Mouse (Mus musculus) ES-E14 (cell line): ENCODE measurements around the gene Stx5a.

Experiments used
- HCFC1 ChIP-seq: IDR thresholded peaks from 2 replicates; pipeline ENCODE4 v1.6.1; 2012; ENCODE audit warnings: low read length, inconsistent platforms, borderline replicate concordance; ENCODE audit not compliant: insufficient read depth
- ZC3H11A ChIP-seq: IDR thresholded peaks from 2 replicates; pipeline ENCODE4 v1.6.1; 2012; ENCODE audit warnings: low read depth, mild to moderate bottlenecking, inconsistent platforms, low read length, borderline replicate concordance
- ZNF384 ChIP-seq: IDR thresholded peaks from 2 replicates; pipeline ENCODE4 v1.6.1; 2012; ENCODE audit warnings: low read depth, low read length, inconsistent platforms

DNA sequence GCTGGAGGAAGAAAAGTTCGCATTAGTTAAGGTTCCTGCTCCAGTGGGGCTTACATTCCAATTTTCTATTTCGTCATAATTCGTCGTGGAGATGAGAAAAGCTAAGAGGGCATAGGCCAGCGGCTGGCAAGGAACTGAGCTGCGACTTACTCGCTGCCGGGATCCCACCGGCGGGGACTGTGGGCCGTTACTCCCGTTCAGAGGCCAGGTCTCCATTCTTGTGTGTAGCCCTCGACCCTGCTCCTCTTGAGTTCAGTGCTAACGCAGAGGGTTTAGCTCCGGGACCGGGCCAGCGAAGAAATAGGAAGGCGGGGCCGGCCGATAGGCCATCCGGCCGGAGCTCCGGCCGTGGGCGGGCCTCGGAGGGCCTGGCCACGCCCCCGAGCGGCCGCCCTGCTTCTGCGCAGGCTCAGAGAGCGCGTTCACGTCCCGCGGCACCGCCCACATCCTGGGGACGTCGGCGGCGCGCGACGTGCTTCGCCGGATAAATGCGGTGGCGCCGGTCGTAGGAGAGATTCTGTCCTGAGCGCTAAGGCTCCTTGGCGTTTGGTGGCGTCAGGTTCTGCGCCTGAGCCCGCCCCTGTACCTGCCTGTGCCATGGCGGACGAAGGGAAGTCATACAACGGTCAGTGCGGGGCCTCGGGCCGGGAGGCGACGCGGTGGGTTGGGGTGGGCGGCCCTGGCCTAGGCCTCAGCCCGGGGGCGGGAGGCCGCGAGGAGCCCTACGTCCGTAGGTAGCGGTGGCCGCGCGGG, 15.6 kb downstream of the Stx5a start, which contains the start of gene Nxf1:
- no peak for TF ChIP-seq ZC3H11A
- no peak for TF ChIP-seq ZNF384
- no peak; the same call in 1 of the 2 replicates for TF ChIP-seq HCFC1
